Mouse (Mus musculus) kidney, adult 2 months (tissue): ENCODE measurements around the gene Smu1.

Experiments
- CTCF ChIP-seq: fragments of 200-500 bp; conservative IDR thresholded peaks from 2 replicates; pipeline ENCODE4 v1.5.1; 2011; ENCODE audit warnings: low read depth, mild to moderate bottlenecking, control low read depth, low read length, moderate library complexity, mixed read lengths; ENCODE audit not compliant: insufficient read depth, insufficient read length
- POLR2A ChIP-seq: fragments of 200-500 bp; IDR thresholded peaks from one replicate; pipeline ENCODE4 v1.6.1; 2011; ENCODE audit warnings: low read depth, low read length, control low read depth

DNA sequence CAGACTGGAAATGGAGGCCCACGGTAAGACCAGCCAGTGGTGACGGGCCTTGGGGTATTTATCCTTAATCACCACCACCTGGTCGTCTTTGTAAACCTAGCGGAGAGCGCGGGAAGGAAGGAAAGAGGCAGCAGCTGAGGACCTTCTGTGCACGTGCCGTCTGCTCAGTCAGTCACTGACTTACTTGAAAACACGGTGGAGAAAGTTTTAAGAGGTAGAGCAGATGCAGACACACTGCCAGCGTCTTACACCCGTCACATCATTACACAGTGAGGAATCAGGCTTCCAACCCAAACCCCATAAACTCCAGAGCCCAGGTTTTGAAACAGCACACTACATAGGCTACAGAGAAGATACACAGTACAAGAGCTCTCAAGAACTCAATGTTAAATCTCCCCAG lies 66.6 kb downstream of the Smu1 start:
- no peak for TF ChIP-seq CTCF
- no peak for TF ChIP-seq POLR2A
